Comparison of ENCODE assay signal across 9 mouse cellular contexts in the genomic region with DNA sequence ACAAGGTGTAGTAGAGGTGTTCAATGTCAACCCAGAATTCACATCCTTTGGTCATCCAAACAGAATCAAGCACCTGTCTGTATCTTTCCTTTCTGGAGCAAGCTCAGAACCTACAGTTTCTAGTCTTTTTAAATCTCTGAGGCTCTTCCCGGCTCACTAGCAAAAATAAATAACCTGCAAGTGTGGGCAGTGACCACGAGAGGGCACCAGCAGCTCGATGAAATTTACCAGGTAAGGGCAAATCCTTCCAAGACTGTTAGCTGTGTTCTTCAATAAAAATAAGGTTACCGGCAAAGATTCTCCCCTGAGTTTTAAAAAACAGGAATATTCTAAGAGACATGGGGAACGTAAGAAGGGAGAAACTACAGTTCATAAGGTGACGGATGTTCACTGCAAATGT. TPM values are rescaled to one million over a fixed set of nuclear protein-coding genes. Genes with fewer than 3 reads are reported as not detected.
DNase-seq lines count a peak whose midpoint lies in the region; ATAC-seq and TF ChIP-seq lines count a peak whose summit lies in the region.
"Had no signal": no experiment of that assay in that cellular context is flagged by ENCODE, and none has a peak within 500 bp of the region (broad histone marks: within the 10 kb centered on the region; RNA-seq: fewer than 3 reads in every experiment).

No protein-coding gene starts in this region.

- H3K4me3 ChIP-seq in gastrocnemius, adult 2 months: 0 out of 2 replicates have a peak overlapping the region, but pooled peaks have one; percentile 16
- H3K4me3 ChIP-seq: hindbrain, embryonic 15.5 days had no signal

- intact Hi-C loops in gastrocnemius, adult 2 months (cut with DNase I): loop anchor here (2.0 kb wide), 2 partner anchors 62 to 294 kb away; partner anchors contain the start of genes Thap2 and Zfc3h1

- peak overlapping the region; percentile 46; the same call in 1 of the 2 replicates for H3K27ac ChIP-seq in gastrocnemius, adult 2 months
- H3K27ac ChIP-seq: hindbrain, embryonic 15.5 days had no signal

- peak; percentile 85 for TF ChIP-seq CTCF in gastrocnemius, adult 2 months (IDR thresholded peaks at IDR 0.05)

- peak; percentile 80 for DNase-seq in ZHBTc4 (ENCODE audit: low read depth, low spot score)
- peak; percentile 73 to 83 for DNase-seq in cerebellum, postnatal 25 days
- peak; percentile 77 for DNase-seq in gastrocnemius, adult 2 months
- DNase-seq in kidney, postnatal 10 days: peak; percentile 82
- peak; percentile 69 to 70 for DNase-seq in lung, adult 18-20 months
- peak; percentile 59 for DNase-seq in retina, postnatal 7 days (ENCODE audit: low read depth, low spot score)
- DNase-seq in urinary bladder, postnatal 14 days (ENCODE audit: low spot score): peak; percentile 62

- ATAC-seq in CD4-positive, CD25-positive, alpha-beta regulatory T cell, adult 4 months: peak; percentile 93

RNA-seq across cellular contexts. Expression of gene Rab21, which starts 7.9 kb away (rescaled TPM):
- 10 to 100 TPM; 17.9 to 25.3 TPM for polyA plus RNA-seq in CD4-positive, CD25-positive, alpha-beta regulatory T cell, adult 4 months (2017; shearing (Covaris generic))
- total RNA-seq in gastrocnemius, adult 2 months (2021): 10 to 100 TPM; 47.1 to 66.2 TPM

RNA-seq across cellular contexts. Expression of gene Tmem19, which starts 39.0 kb away (rescaled TPM):
- polyA plus RNA-seq in CD4-positive, CD25-positive, alpha-beta regulatory T cell, adult 4 months (2017; shearing (Covaris generic)): 10 to 100 TPM; 50.9 to 54.8 TPM
- total RNA-seq in gastrocnemius, adult 2 months (2021): 10 to 100 TPM; 11.6 to 17.4 TPM

Comparison
In these comparisons a context has a peak if more than half of its experiments do, and no peak if none do; other contexts are left out.
1. Peak in every context shown above with its lines: DNase-seq, ATAC-seq, H3K4me3 ChIP-seq and H3K27ac ChIP-seq.